In the genomic region with DNA sequence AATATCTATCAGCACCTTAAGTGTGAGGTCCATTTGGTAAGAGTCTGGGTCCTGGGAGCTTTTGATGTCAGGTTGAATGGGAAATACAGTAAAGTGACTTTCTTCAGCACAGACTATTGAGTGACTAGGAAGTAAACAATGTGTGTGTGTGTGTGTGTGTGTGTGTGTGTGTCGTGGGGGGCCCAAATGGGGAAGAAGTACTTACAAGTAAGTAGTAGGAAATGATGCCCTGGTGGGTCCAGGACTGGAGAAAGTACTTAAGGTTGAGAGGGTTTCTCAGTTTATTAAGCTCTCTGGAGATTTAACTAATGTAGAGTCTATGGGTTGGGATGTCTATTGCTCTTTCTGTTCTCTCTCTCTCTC, we compare ENCODE assay signal across 21 mouse cellular contexts.
A peak's percentile ranks its signal among the peaks of the same experiment; 100 is the strongest.
DNase-seq lines count a peak whose midpoint lies in the region; ATAC-seq and TF ChIP-seq lines count a peak whose summit lies in the region.
"Had no signal": no experiment of that assay in that cellular context is flagged by ENCODE, and none has a peak within 500 bp of the region (broad histone marks: within the 10 kb centered on the region; RNA-seq: fewer than 3 reads in every experiment).

No protein-coding gene starts in this region.

- peaks cover 21% of the 10 kb centered on the region for H3K4me1 ChIP-seq in liver, embryonic 13.5 days (replicated peaks)
- H3K4me1 ChIP-seq in CH12.LX (ENCODE audit: control insufficient read depth in 1 of 2, insufficient read depth in 2 of 2): peaks cover 19 to 81% of the 10 kb centered on the region in 2 experiments

- H3K4me2 ChIP-seq in liver, embryonic 13.5 days: no peak overlapping the region
- peak overlapping the region; percentile 100 for H3K4me2 ChIP-seq in CH12.LX (ENCODE audit: insufficient read depth, low read depth, poor library complexity, severe bottlenecking)
- H3K4me2 ChIP-seq: heart, embryonic 13.5 days; hindbrain, embryonic 13.5 days had no signal

- DNase-seq in liver, embryonic 13.5 days: no peak
- DNase-seq in liver (no peak), CH12.LX (ENCODE audit: extremely low read depth) (no peak)
- DNase-seq in layer of hippocampus, adult 9-11 months: no peak
- no peak for DNase-seq in kidney, postnatal 36 days
- no peak for DNase-seq in urinary bladder, postnatal 36 days (ENCODE audit: low spot score in 2 of 2)
- DNase-seq: cerebellum, adult 18-20 months; cerebellum, adult 9-11 months; cerebellum, postnatal 36 days; gastrocnemius, adult 2 months; gastrocnemius, postnatal 25 days; heart, adult 11 months; heart, postnatal 36 days had no signal

- TF ChIP-seq CTCF in CH12.LX (conservative IDR thresholded peaks at IDR 0.05 in 1 of 2, IDR thresholded peaks at IDR 0.05 in 1 of 2; ENCODE audit: low read depth in 2 of 2, low read length in 2 of 2): no peak

- peak; percentile 20; the same call in 1 of the 2 replicates for TF ChIP-seq POLR2A in CH12.LX (IDR thresholded peaks at IDR 0.05; ENCODE audit: low read depth, low read length)

- dilution Hi-C loops in CH12.LX (cut with MboI; ENCODE audit: extremely low pct_ligation_motif_present, extremely low pct_unique_long_range_greater_than_20kb, low sequenced_read_pairs): no loop called here

- no peak for ATAC-seq in liver, embryonic 13.5 days (ENCODE audit: low read depth)
- peak; percentile 12 to 50; a peak in 1 of 4 replicates for ATAC-seq in hematopoietic stem cell, adult 5-6 weeks (replicated peaks in 1 of 2; ENCODE audit: insufficient read depth in 1 of 2, low FRiP score in 2 of 2, low TSS enrichment in 1 of 2, low read depth in 1 of 2, poor library complexity in 2 of 2, severe bottlenecking in 2 of 2)
- ATAC-seq: activated CD4-positive, CD25-positive, alpha-beta regulatory T cell, adult 4 months; forebrain, embryonic 14.5 days; hindbrain, postnatal 0 days had no signal

- no peaks in the 10 kb centered on the region for H3K27me3 ChIP-seq in liver, embryonic 13.5 days
- no peaks in the 10 kb centered on the region for H3K27me3 ChIP-seq in CH12.LX (replicated peaks)
- H3K27me3 ChIP-seq: heart, embryonic 13.5 days; hindbrain, embryonic 13.5 days; Patski had no signal

- H3K4me3 ChIP-seq in liver, embryonic 13.5 days (replicated peaks): no peak overlapping the region
- H3K4me3 ChIP-seq in CH12.LX (replicated peaks in 1 of 3; ENCODE audit: low read depth in 2 of 3, low read length in 2 of 3, poor library complexity in 1 of 3): no peak overlapping the region
- H3K4me3 ChIP-seq: embryonic facial prominence, embryonic 10.5 days; gastrocnemius, adult 2 months; heart, embryonic 13.5 days; hindbrain, embryonic 13.5 days had no signal

- no peaks in the 10 kb centered on the region for H3K9me3 ChIP-seq in liver, embryonic 13.5 days (replicated peaks)
- H3K9me3 ChIP-seq in CH12.LX (replicated peaks; ENCODE audit: low read length): peaks cover 3% of the 10 kb centered on the region
- H3K9me3 ChIP-seq: embryonic facial prominence, embryonic 10.5 days; heart, embryonic 13.5 days; hindbrain, embryonic 13.5 days had no signal

- 22% methylated on average over 1 of the region's 1 CpGs for WGBS in liver, embryonic 13.5 days (ENCODE audit: insufficient replicate concordance)

- H3K9ac ChIP-seq in liver, embryonic 13.5 days: no peak overlapping the region
- peak overlapping the region; percentile 72 for H3K9ac ChIP-seq in CH12.LX (ENCODE audit: insufficient read depth, low read depth)
- H3K9ac ChIP-seq: heart, embryonic 13.5 days; hindbrain, embryonic 13.5 days had no signal

- no peaks in the 10 kb centered on the region for H3K36me3 ChIP-seq in liver, embryonic 13.5 days
- peaks cover 2 to 27% of the 10 kb centered on the region in 2 experiments for H3K36me3 ChIP-seq in CH12.LX (replicated peaks in 1 of 2; ENCODE audit: control insufficient read depth in 1 of 2, insufficient read depth in 1 of 2, low read length in 1 of 2)
- H3K36me3 ChIP-seq: embryonic facial prominence, embryonic 10.5 days; heart, embryonic 13.5 days; hindbrain, embryonic 13.5 days had no signal

- H3K27ac ChIP-seq in liver, embryonic 13.5 days: 0 out of 2 replicates have a peak overlapping the region, but pooled peaks have one; percentile 15
- H3K27ac ChIP-seq in CH12.LX (ENCODE audit: insufficient read depth, low read depth): peak overlapping the region; percentile 79
- H3K27ac ChIP-seq: embryonic facial prominence, embryonic 10.5 days; gastrocnemius, adult 2 months; heart, embryonic 13.5 days; hindbrain, embryonic 13.5 days; hindbrain, postnatal 0 days had no signal

- TF ChIP-seq RAD21 in CH12.LX (IDR thresholded peaks at IDR 0.05; ENCODE audit: low read depth, low read length): no peak

- peaks cover 65% of the 10 kb centered on the region for H3K79me2 ChIP-seq in CH12.LX (replicated peaks; ENCODE audit: control insufficient read depth, extremely low read depth, insufficient read depth, poor library complexity, severe bottlenecking)

- TF ChIP-seq EP300 in CH12.LX (IDR thresholded peaks at IDR 0.05; ENCODE audit: low read length): peak; percentile 6; the same call in 1 of the 2 replicates

- in situ Hi-C loops in CH12.LX (cut with MboI; ENCODE audit: low pct_ligation_motif_present, low pct_unique_long_range_greater_than_20kb, low sequenced_read_pairs): no loop called here

TF ChIP-seq in CH12.LX, 34 proteins besides CTCF, POLR2A, EP300 and RAD21:
- no peak for TF ChIP-seq ETS1 (conservative IDR thresholded peaks at IDR 0.05; ENCODE audit: low read depth, low read length)
- no peak for TF ChIP-seq PAX5 (IDR thresholded peaks at IDR 0.05; ENCODE audit: low read length)
- TF ChIP-seq ELF1 (IDR thresholded peaks at IDR 0.05; ENCODE audit: low read depth, low read length): no peak; the same call in 1 of the 2 replicates
- no peak; the same call in 1 of the 2 replicates for TF ChIP-seq CHD1 (IDR thresholded peaks at IDR 0.05; ENCODE audit: low read depth, low read length)
- TF ChIP-seq MAFK (IDR thresholded peaks at IDR 0.05; ENCODE audit: insufficient replicate concordance, low read length): no peak
- TF ChIP-seq MAX (IDR thresholded peaks at IDR 0.05; ENCODE audit: low read length): no peak
- TF ChIP-seq MAZ (IDR thresholded peaks at IDR 0.05; ENCODE audit: low read depth, low read length): no peak
- 0 out of 2 replicates have a peak, but pooled peaks have one; percentile 3 for TF ChIP-seq ZKSCAN1 (IDR thresholded peaks at IDR 0.05; ENCODE audit: borderline replicate concordance, low read depth, low read length)
- TF ChIP-seq JUN (IDR thresholded peaks at IDR 0.05; ENCODE audit: insufficient read depth, low read depth, low read length): no peak
- no peak for TF ChIP-seq ZNF384 (IDR thresholded peaks at IDR 0.05; ENCODE audit: low read depth, low read length)
- peak; percentile 25; the same call in 1 of the 2 replicates for TF ChIP-seq TCF12 (IDR thresholded peaks at IDR 0.05; ENCODE audit: low read depth, low read length)
- TF ChIP-seq USF1 (IDR thresholded peaks at IDR 0.05; ENCODE audit: low read depth, low read length): no peak
- TF ChIP-seq SIN3A (IDR thresholded peaks at IDR 0.05; ENCODE audit: low read length): peak; percentile 40; the same call in 1 of the 2 replicates
- TF ChIP-seq ZC3H11A (IDR thresholded peaks at IDR 0.05; ENCODE audit: low read depth, low read length): no peak
- no peak for TF ChIP-seq IRF4 (IDR thresholded peaks at IDR 0.05; ENCODE audit: low read depth, low read length)
- TF ChIP-seq NRF1 (IDR thresholded peaks at IDR 0.05; ENCODE audit: low read depth, low read length): 0 out of 2 replicates have a peak, but pooled peaks have one; percentile 0
- no peak for TF ChIP-seq MEF2A (IDR thresholded peaks at IDR 0.05; ENCODE audit: borderline replicate concordance, low read depth, low read length)
- TF ChIP-seq TBP (conservative IDR thresholded peaks at IDR 0.05; ENCODE audit: low read depth, low read length): no peak
- TF ChIP-seq SMC3 (IDR thresholded peaks at IDR 0.05; ENCODE audit: low read depth, low read length): no peak
- TF ChIP-seq HCFC1 (IDR thresholded peaks at IDR 0.05; ENCODE audit: low read depth, low read length): no peak; the same call in 1 of the 2 replicates
- TF ChIP-seq E2F4 (IDR thresholded peaks at IDR 0.05; ENCODE audit: insufficient replicate concordance, low read depth, low read length): no peak
- TF ChIP-seq USF2 (conservative IDR thresholded peaks at IDR 0.05; ENCODE audit: low read depth, low read length): no peak
- no peak for TF ChIP-seq UBTF (IDR thresholded peaks at IDR 0.05; ENCODE audit: low read depth, low read length)
- TF ChIP-seq GABPA (IDR thresholded peaks at IDR 0.05; ENCODE audit: insufficient replicate concordance, low read depth, low read length): no peak
- TF ChIP-seq JUND (conservative IDR thresholded peaks at IDR 0.05; ENCODE audit: low read depth, low read length): no peak
- TF ChIP-seq MXI1 (IDR thresholded peaks at IDR 0.05; ENCODE audit: low read depth, low read length): peak; percentile 20; the same call in 1 of the 2 replicates
- no peak; the same call in 1 of the 2 replicates for TF ChIP-seq BHLHE40 (IDR thresholded peaks at IDR 0.05; ENCODE audit: low read depth, low read length)
